In the genomic region with DNA sequence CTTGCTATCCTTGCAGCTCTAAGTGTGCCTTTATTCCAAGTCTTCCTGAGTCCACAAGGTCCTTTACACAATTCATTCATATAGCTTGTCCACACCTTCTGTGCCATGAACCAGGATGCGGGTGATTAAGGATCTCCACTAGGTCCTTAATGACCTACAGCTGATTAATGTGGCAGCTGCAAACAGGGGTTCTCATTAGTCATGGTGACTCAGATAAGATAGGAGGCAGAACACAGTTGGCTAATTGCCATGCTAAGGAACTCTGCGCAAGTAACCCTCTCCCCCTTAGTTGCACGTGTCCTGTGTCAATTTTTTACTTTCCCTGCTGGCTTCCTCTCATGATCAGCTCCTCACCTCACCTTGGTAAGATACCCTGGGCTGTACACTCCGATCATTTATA, we compare ENCODE assay signal across 29 mouse cellular contexts.
DNase-seq lines count a peak whose midpoint lies in the region; ATAC-seq lines count a peak whose summit lies in the region.
"Had no signal": no experiment of that assay in that cellular context is flagged by ENCODE, and none has a peak within 500 bp of the region (broad histone marks: within the 10 kb centered on the region; RNA-seq: fewer than 3 reads in every experiment).

No protein-coding gene starts in this region.

- H3K36me3 ChIP-seq in stomach, embryonic 16.5 days (ENCODE audit: control insufficient read depth, insufficient read depth, low read length) = no peaks in the 10 kb centered on the region
- H3K36me3 ChIP-seq in forebrain, embryonic 13.5 days (ENCODE audit: poor library complexity, severe bottlenecking) = no peaks in the 10 kb centered on the region
- H3K36me3 ChIP-seq: embryonic facial prominence, embryonic 13.5 days; forebrain, embryonic 10.5 days; heart, embryonic 10.5 days; hindbrain, embryonic 12.5 days; kidney, embryonic 15.5 days; limb, embryonic 13.5 days; lung, embryonic 15.5 days; midbrain, embryonic 10.5 days; neural tube, embryonic 12.5 days had no signal

- peak; percentile 46 for DNase-seq in adrenal gland, adult 2 months
- DNase-seq in adrenal gland, postnatal 25 days = no peak
- DNase-seq in 416B (ENCODE audit: low read depth) = peak; percentile 1
- peak; percentile 21 for DNase-seq in adrenal gland, postnatal 14 days
- DNase-seq in left cerebral cortex, adult 18-20 months (ENCODE audit: low spot score in 2 of 2) = no peak
- DNase-seq: cerebellum, adult 11-12 months; cerebellum, adult 9-11 months; gastrocnemius, postnatal 10 days; heart, postnatal 36 days; kidney, adult 18-20 months; kidney, postnatal 25 days; right cerebral cortex, adult 18-20 months; right cerebral cortex, postnatal 4 days had no signal

- no peak overlapping the region for H3K4me3 ChIP-seq in stomach, embryonic 16.5 days (replicated peaks; ENCODE audit: low read length)
- H3K4me3 ChIP-seq in forebrain, embryonic 13.5 days = no peak overlapping the region
- H3K4me3 ChIP-seq: embryonic facial prominence, embryonic 13.5 days; forebrain, embryonic 10.5 days; heart, embryonic 10.5 days; hindbrain, embryonic 12.5 days; kidney, embryonic 15.5 days; left cerebral cortex, adult 2 months; limb, embryonic 13.5 days; lung, embryonic 15.5 days; midbrain, embryonic 10.5 days; myocyte; neural tube, embryonic 12.5 days had no signal

- H3K4me2 ChIP-seq in stomach, embryonic 16.5 days (ENCODE audit: low read depth, low read length) = no peak overlapping the region
- H3K4me2 ChIP-seq in forebrain, embryonic 13.5 days = no peak overlapping the region
- H3K4me2 ChIP-seq: embryonic facial prominence, embryonic 13.5 days; hindbrain, embryonic 12.5 days; kidney, embryonic 15.5 days; limb, embryonic 13.5 days; liver, embryonic 11.5 days; lung, embryonic 15.5 days; neural tube, embryonic 12.5 days had no signal

- 27% methylated on average over 4 of the region's 4 CpGs for WGBS in stomach, embryonic 16.5 days
- 82% methylated on average over 4 of the region's 4 CpGs for WGBS in forebrain, embryonic 13.5 days

- H3K27me3 ChIP-seq in stomach, embryonic 16.5 days (ENCODE audit: control insufficient read depth, insufficient read depth, low read length) = no peaks in the 10 kb centered on the region
- no peaks in the 10 kb centered on the region for H3K27me3 ChIP-seq in forebrain, embryonic 13.5 days
- H3K27me3 ChIP-seq: embryonic facial prominence, embryonic 13.5 days; hindbrain, embryonic 12.5 days; kidney, embryonic 15.5 days; limb, embryonic 13.5 days; lung, embryonic 15.5 days; neural tube, embryonic 12.5 days had no signal

- H3K4me1 ChIP-seq in stomach, embryonic 16.5 days (ENCODE audit: control insufficient read depth, insufficient read depth, low read length) = 0 out of 2 replicates have a peak, but pooled peaks cover 3% of the 10 kb centered on the region
- H3K4me1 ChIP-seq in forebrain, embryonic 13.5 days = no peaks in the 10 kb centered on the region
- H3K4me1 ChIP-seq: embryonic facial prominence, embryonic 13.5 days; forebrain, embryonic 10.5 days; heart, embryonic 10.5 days; hindbrain, embryonic 12.5 days; kidney, embryonic 15.5 days; limb, embryonic 13.5 days; lung, embryonic 15.5 days; midbrain, embryonic 10.5 days; neural tube, embryonic 12.5 days had no signal

- no peaks in the 10 kb centered on the region for H3K9me3 ChIP-seq in stomach, embryonic 16.5 days (replicated peaks; ENCODE audit: control insufficient read depth, low read length)
- H3K9me3 ChIP-seq in forebrain, embryonic 13.5 days (replicated peaks) = no peaks in the 10 kb centered on the region
- H3K9me3 ChIP-seq: embryonic facial prominence, embryonic 13.5 days; forebrain, embryonic 10.5 days; heart, embryonic 10.5 days; hindbrain, embryonic 12.5 days; kidney, embryonic 15.5 days; limb, embryonic 13.5 days; lung, embryonic 15.5 days; midbrain, embryonic 10.5 days; neural tube, embryonic 12.5 days had no signal

- no peak overlapping the region for H3K9ac ChIP-seq in stomach, embryonic 16.5 days (ENCODE audit: low read length)
- H3K9ac ChIP-seq in forebrain, embryonic 13.5 days = no peak overlapping the region
- H3K9ac ChIP-seq: embryonic facial prominence, embryonic 13.5 days; hindbrain, embryonic 12.5 days; kidney, embryonic 15.5 days; limb, embryonic 13.5 days; lung, embryonic 15.5 days; neural tube, embryonic 12.5 days had no signal

- ATAC-seq in stomach, embryonic 16.5 days (ENCODE audit: insufficient read depth, low FRiP score) = peak; percentile 58; the same call in 1 of the 2 replicates
- ATAC-seq in forebrain, embryonic 13.5 days = no peak
- ATAC-seq: CD4-positive, CD25-positive, alpha-beta regulatory T cell, adult 4 months; midbrain, embryonic 16.5 days had no signal

- H3K27ac ChIP-seq in stomach, embryonic 16.5 days (ENCODE audit: low read length) = no peak overlapping the region
- H3K27ac ChIP-seq in forebrain, embryonic 13.5 days = no peak overlapping the region
- H3K27ac ChIP-seq: embryonic facial prominence, embryonic 13.5 days; forebrain, embryonic 10.5 days; heart, embryonic 10.5 days; hindbrain, embryonic 12.5 days; kidney, embryonic 15.5 days; left cerebral cortex, adult 2 months; limb, embryonic 13.5 days; lung, embryonic 15.5 days; midbrain, embryonic 10.5 days; neural tube, embryonic 12.5 days had no signal

Comparison
In these comparisons a context has a peak if more than half of its experiments do, and no peak if none do; other contexts are left out.
1. DNase-seq: peak in adrenal gland, adult 2 months (single experiment), 416B (single experiment) and adrenal gland, postnatal 14 days (single experiment); none in adrenal gland, postnatal 25 days (single experiment) and left cerebral cortex, adult 18-20 months (0 of 2).